Mouse (Mus musculus): ENCODE measurements around the gene Pdzd4.

Pdzd4 gene

GRCm38 (mm10) chrX:73824185-73825151 lies at the start of gene Pdzd4:
TSS of gene Pdzd4 (minus strand) at chrX:73824969.
- in situ Hi-C loops (cut with MboI; ENCODE audit: unreplicated experiment in 2 of 2) = no loop called here

- in situ Hi-C loops (cut with MboI; ENCODE audit: unreplicated experiment in 2 of 2) = no loop called here
Observed at GRCm38 (mm10) chrX:73871956-73872355, 47.2 kb upstream of the Pdzd4 start.

- in situ Hi-C loops (cut with MboI; ENCODE audit: unreplicated experiment in 2 of 2) = no loop called here
Observed at GRCm38 (mm10) chrX:73871474-73871873, 46.7 kb upstream of the Pdzd4 start.

- in situ Hi-C loops (cut with MboI; ENCODE audit: unreplicated experiment in 2 of 2) = no loop called here
Observed at GRCm38 (mm10) chrX:73869334-73869733, 44.6 kb upstream of the Pdzd4 start.

- in situ Hi-C loops (cut with MboI; ENCODE audit: unreplicated experiment in 2 of 2) = no loop called here
Observed at GRCm38 (mm10) chrX:73867852-73868251, 43.1 kb upstream of the Pdzd4 start.

- in situ Hi-C loops (cut with MboI; ENCODE audit: unreplicated experiment in 2 of 2) = no loop called here
Observed at GRCm38 (mm10) chrX:73867256-73867655, 42.5 kb upstream of the Pdzd4 start.

GRCm38 (mm10) chrX:73864692-73865091 lies 39.9 kb upstream of the Pdzd4 start:
- in situ Hi-C loops (cut with MboI; ENCODE audit: unreplicated experiment in 2 of 2) = no loop called here

GRCm38 (mm10) chrX:73855087-73855408 lies 30.3 kb upstream of the Pdzd4 start:
- in situ Hi-C loops (cut with MboI; ENCODE audit: unreplicated experiment in 2 of 2) = no loop called here

GRCm38 (mm10) chrX:73854326-73855086 lies 29.7 kb upstream of the Pdzd4 start:
- in situ Hi-C loops (cut with MboI; ENCODE audit: unreplicated experiment in 2 of 2) = no loop called here

- in situ Hi-C loops (cut with MboI; ENCODE audit: unreplicated experiment in 2 of 2) = no loop called here
Observed at GRCm38 (mm10) chrX:73836691-73837090, 11.9 kb upstream of the Pdzd4 start.

- in situ Hi-C loops (cut with MboI; ENCODE audit: unreplicated experiment in 2 of 2) = no loop called here
Observed at GRCm38 (mm10) chrX:73835731-73836130, 11.0 kb upstream of the Pdzd4 start.

GRCm38 (mm10) chrX:73823747-73824146 lies 1.0 kb downstream of the Pdzd4 start:
- in situ Hi-C loops (cut with MboI; ENCODE audit: unreplicated experiment in 2 of 2) = no loop called here

- in situ Hi-C loops (cut with MboI; ENCODE audit: unreplicated experiment in 2 of 2) = no loop called here
Observed at GRCm38 (mm10) chrX:73816596-73817314, 8.0 kb downstream of the Pdzd4 start.

GRCm38 (mm10) chrX:73815072-73815471 lies 9.7 kb downstream of the Pdzd4 start:
- in situ Hi-C loops (cut with MboI; ENCODE audit: unreplicated experiment in 2 of 2) = no loop called here

GRCm38 (mm10) chrX:73805814-73806213 lies 19.0 kb downstream of the Pdzd4 start:
- in situ Hi-C loops (cut with MboI; ENCODE audit: unreplicated experiment in 2 of 2) = loop anchor here (10.0 kb wide), 2 partner anchors 129 to 609 kb away; partner anchors contain the start of gene Renbp (in 1 of the 2)

- in situ Hi-C loops (cut with MboI; ENCODE audit: unreplicated experiment in 2 of 2) = loop anchor here (5.0 to 25.0 kb wide), 3 partner anchors 94 to 616 kb away; partner anchors contain the start of genes Atp6ap1 (in 1 of the 2), Avpr2 (in 1 of the 2), Dnase1l1 (in 1 of the 2) and Taz (in 1 of the 2)
Observed at GRCm38 (mm10) chrX:73798502-73798901, 26.3 kb downstream of the Pdzd4 start.

GRCm38 (mm10) chrX:73797511-73797910 lies 27.3 kb downstream of the Pdzd4 start:
- in situ Hi-C loops (cut with MboI; ENCODE audit: unreplicated experiment in 2 of 2) = loop anchor here (5.0 to 25.0 kb wide), 3 partner anchors 95 to 617 kb away; partner anchors contain the start of genes Atp6ap1 (in 1 of the 2), Avpr2 (in 1 of the 2), Dnase1l1 (in 1 of the 2) and Taz (in 1 of the 2)

- in situ Hi-C loops (cut with MboI; ENCODE audit: unreplicated experiment in 2 of 2) = loop anchor here (5.0 to 25.0 kb wide), 3 partner anchors 159 to 621 kb away; partner anchors contain the start of genes Atp6ap1 (in 1 of the 2), Dnase1l1 (in 1 of the 2) and Taz (in 1 of the 2)
Observed at GRCm38 (mm10) chrX:73793505-73793904, 31.3 kb downstream of the Pdzd4 start.

- in situ Hi-C loops (cut with MboI; ENCODE audit: unreplicated experiment in 2 of 2) = loop anchor here (5.0 to 25.0 kb wide), 3 partner anchors 159 to 622 kb away; partner anchors contain the start of genes Atp6ap1 (in 1 of the 2), Dnase1l1 (in 1 of the 2) and Taz (in 1 of the 2)
Observed at GRCm38 (mm10) chrX:73793039-73793438, 31.7 kb downstream of the Pdzd4 start.

GRCm38 (mm10) chrX:73788501-73788900 lies 36.3 kb downstream of the Pdzd4 start:
- in situ Hi-C loops (cut with MboI; ENCODE audit: unreplicated experiment in 2 of 2) = loop anchor here in 1 of 2 experiments (25.0 kb wide), 1 partner anchor 499 kb away; the partner anchor contains the start of genes Atp6ap1, Dnase1l1 and Taz

Measured in v-Abl transformed pro-B cells (cell line).